Mouse (Mus musculus): ENCODE results near the gene Rufy1. TPM values are rescaled to one million over a fixed set of nuclear protein-coding genes. Genes with fewer than 3 reads are reported as not detected.
"Not testable (repeated sequence)": the region's sequence is repeated elsewhere in the genome, so short reads cannot be mapped to it uniquely, and the experiment has no call there.

Gene Rufy1
- total RNA-seq (2015) = 51.2 and 53.0 TPM in 2 replicates
- total RNA-seq (2017) = 81.6 and 82.2 TPM in 2 replicates

DNA sequence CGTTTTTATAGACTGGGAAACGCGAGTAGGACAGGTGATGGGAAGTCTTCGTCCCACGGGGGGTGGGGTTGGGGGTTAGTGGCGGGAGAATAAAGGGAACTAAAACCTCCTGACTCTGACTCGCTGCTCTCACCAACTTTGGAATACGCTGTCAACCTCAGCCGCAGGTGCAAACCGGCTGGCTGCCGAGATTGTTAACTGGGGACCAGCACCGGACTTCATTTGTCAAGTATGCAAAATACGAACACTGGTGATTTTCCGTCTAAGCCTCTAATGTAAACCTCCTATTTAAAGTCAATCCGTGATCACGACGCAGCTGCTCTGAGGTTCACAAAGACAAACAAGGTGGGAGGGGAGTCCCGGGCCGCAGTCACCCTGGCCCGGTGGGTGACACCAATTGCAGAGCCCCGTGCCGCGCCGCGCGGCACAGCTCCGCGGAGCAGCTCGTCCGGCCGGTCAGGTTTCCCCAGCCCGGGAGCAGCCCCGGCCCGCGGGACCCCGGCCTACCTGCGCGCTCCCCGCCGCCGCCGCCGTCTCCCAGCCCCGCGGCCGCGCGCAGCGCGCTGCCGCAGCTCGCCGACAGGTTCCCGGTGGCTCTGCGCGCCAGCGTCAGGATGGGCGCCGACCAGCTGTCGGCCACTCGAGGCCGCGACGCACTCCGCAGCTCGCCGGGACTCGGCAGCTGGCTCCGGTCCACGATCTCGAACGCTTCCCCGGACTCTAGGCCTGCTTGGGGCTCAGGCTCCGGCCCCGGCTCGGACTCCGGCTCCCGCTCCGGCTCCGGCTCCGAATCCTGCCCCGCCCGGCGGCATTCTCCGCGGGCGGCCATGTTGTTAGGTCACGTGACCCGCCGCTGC lies at the start of gene Rufy1:
Rufy1 (minus strand) TSS at position 849 of the 857 bp plus-strand sequence.
- peak; percentile 73 for ATAC-seq (ENCODE audit: poor library complexity, severe bottlenecking)

- ATAC-seq (ENCODE audit: poor library complexity, severe bottlenecking) = no peak
These were observed 47.1 kb upstream of the Rufy1 start for GRCm38 (mm10) chr11:50478072-50478471.

- ATAC-seq (ENCODE audit: poor library complexity, severe bottlenecking) = no peak
These were observed 46.7 kb upstream of the Rufy1 start for GRCm38 (mm10) chr11:50477486-50478070.

GRCm38 (mm10) chr11:50476971-50477370 lies 46.0 kb upstream of the Rufy1 start:
- no peak for ATAC-seq (ENCODE audit: poor library complexity, severe bottlenecking)

GRCm38 (mm10) chr11:50473933-50474332 lies 43.0 kb upstream of the Rufy1 start:
- ATAC-seq (ENCODE audit: poor library complexity, severe bottlenecking) = no peak

DNA sequence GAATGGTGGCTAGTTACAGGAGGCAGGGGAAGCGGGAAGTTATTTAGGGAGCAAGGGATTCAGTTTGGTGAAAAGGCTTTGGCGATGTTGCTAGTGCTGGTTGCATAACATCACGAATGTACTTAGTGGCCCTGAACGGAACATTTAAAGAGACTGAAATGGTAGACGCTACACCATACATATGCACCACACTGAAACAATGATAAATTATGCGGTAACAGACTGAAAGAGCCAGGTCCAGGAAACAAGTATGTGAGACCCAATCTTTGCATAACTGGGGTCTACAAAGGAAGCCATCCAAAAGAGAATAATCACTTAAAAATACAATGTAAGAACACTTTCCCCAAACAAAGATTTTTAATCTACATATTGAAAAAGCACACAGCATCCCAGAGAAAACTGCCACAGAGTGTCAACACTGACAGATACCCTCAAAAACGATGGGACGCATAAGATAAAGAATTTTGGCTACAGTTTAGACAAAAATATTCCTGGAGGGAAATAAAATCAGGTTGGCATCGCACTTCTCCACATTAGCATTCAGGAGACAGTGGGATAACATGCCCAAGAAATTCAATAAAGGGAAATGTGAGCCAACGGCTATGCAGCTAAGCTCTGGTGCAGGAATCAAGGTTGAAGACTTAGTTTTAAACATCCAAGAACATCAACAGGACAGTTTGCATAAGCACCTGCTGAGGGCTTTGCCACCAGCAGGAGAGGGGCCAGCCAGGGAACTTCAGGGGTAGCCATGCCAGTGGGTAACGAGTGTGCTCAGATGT lies 41.4 kb upstream of the Rufy1 start:
- ATAC-seq (ENCODE audit: poor library complexity, severe bottlenecking) = no peak

- ATAC-seq (ENCODE audit: poor library complexity, severe bottlenecking) = no peak
These were observed 30.6 kb upstream of the Rufy1 start for GRCm38 (mm10) chr11:50461481-50461880.

DNA sequence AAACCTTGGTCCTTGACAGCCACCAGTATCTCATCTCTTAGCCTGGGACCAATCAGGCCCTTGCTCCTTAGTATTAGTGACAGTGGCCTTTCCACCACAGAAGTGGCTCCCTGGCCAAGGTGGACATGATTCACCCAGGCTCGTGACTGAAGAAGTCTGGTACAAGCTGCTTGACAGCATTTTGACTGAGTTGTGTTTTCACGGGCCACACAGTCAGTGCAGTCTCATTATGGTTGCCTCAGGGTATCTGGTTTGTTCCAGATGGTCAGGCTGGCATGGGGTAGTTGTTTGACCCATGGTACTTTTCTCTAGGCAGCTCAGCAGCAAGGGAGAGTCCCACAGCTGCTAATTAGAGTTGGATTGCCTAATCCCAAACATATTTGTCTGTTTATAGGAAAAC lies 28.3 kb upstream of the Rufy1 start:
- no peak for ATAC-seq (ENCODE audit: poor library complexity, severe bottlenecking)

GRCm38 (mm10) chr11:50457111-50457911 lies 26.4 kb upstream of the Rufy1 start:
- no peak for ATAC-seq (ENCODE audit: poor library complexity, severe bottlenecking)

GRCm38 (mm10) chr11:50456455-50456854 lies 25.5 kb upstream of the Rufy1 start:
- ATAC-seq (ENCODE audit: poor library complexity, severe bottlenecking) = no peak

- no peak for ATAC-seq (ENCODE audit: poor library complexity, severe bottlenecking)
These were observed 24.0 kb upstream of the Rufy1 start for GRCm38 (mm10) chr11:50454934-50455333.

DNA sequence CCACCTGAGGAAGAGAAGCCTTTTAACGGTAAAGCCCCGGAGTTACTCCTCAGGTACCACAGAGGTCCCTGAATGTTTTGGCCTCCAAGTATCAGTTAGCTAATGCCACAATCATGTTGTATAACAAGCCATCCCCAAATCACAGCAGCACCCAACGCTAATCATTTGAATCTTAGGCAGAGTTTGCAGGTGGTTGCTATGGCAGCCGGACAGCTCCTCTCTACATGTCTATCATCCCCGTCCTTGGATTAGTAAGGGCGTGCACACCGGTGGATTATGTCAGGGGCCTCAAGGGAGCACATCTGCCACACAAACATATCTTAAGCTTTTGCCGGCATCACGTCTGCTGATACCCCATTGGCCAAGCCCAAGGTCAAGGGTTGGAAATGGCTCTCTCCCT lies 19.3 kb upstream of the Rufy1 start:
- no peak for ATAC-seq (ENCODE audit: poor library complexity, severe bottlenecking)

DNA sequence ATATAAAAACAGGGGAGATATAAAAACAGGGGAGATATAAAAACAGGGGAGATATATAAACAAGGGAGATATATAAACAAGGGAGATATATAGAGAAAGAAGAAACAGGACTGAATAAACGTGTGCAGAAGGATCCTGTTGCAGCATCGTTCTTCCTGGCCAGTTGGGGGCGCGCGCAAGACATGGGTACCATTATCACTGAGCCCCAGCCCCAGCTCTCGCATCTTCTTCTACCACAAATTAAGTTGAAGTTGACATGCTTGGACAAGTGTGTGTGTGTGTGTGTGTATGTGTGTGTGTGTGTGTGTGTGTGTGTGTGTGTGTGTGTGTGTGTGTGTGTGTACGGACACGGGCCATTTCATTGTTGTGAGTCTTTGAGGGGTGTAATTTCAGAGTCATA lies 17.2 kb upstream of the Rufy1 start:
- not testable (repeated sequence) for ATAC-seq (ENCODE audit: poor library complexity, severe bottlenecking)

DNA sequence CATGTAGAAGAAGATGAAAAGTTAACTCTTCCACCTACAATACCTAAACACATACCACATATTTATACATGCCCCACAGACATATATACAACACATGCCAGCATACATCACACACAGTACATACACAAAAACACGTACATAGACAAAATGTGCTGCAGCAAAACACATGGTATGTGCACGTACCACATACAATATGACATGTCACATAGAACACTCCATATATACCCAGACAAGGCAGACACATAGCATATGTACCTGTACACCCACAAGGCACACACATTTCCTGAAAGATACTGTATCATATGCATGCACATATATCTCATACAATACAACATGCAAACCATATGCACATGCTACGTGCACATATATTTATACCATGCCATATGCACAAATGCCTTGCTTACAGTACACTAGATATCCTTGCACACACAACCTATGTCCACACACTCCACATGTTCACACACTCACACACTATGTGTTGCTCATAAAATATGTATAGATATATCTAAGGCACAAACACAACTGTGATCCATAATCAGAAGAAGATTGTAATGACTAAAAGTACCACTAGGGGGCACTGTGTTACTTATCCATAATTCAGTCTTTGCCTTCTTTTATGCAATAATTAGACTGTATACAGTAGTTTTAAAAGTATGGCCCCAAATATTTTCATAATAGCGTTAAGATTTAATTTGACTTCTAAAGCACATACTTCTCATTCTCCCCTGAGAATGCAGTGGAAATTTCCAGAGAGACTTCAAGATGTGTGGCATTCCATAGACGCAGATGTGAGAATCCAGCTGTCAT lies 12.5 kb upstream of the Rufy1 start:
- ATAC-seq (ENCODE audit: poor library complexity, severe bottlenecking) = no peak

DNA sequence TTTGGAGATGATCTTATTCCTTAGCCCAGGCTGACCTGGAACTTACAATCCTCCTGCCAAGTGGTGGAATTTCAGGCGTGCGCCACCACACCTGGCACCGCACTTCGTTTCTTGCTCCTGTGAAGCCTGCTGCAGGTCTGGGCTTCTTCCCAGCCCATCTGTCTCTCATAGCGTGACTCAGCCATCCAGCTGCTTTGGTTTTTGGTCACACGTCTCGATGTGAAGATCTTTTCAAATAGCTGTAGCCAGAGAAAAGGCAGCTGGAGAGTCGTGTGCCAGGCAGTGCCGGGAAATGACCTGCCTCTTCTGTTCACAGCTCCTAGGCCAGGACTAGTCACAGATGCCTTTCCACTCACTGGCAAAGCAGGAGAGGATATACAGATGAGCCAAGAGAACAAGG lies 10.7 kb upstream of the Rufy1 start:
- no peak for ATAC-seq (ENCODE audit: poor library complexity, severe bottlenecking)

- ATAC-seq (ENCODE audit: poor library complexity, severe bottlenecking) = no peak
These were observed 9.8 kb upstream of the Rufy1 start for GRCm38 (mm10) chr11:50440691-50441090.

GRCm38 (mm10) chr11:50439857-50440256 lies 8.9 kb upstream of the Rufy1 start:
- ATAC-seq (ENCODE audit: poor library complexity, severe bottlenecking) = no peak

- no peak for ATAC-seq (ENCODE audit: poor library complexity, severe bottlenecking)
These were observed 2.0 kb upstream of the Rufy1 start for GRCm38 (mm10) chr11:50432896-50433295.

DNA sequence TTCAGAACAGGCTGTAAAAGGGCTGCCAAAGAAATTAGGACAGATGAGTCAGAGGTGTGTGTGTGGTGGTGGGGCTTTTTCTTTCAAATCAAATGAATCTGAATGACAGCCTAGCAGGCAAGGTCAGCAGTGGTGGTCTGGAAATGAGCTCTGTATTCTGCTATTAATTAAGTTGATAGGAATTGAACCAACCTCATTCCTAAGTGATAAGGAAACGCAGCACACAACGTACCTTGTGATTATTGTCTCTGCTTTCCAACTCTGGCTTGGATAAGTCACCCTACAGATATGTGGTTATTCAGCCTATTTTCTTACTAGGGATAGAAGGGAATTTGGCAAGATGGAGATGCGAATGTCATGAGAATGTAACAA lies 1.1 kb upstream of the Rufy1 start:
- ATAC-seq (ENCODE audit: poor library complexity, severe bottlenecking) = no peak
